Mouse (Mus musculus) liver, embryonic 14.5 days (tissue): Measurements from ENCODE around the gene Larp1b.

ENCODE experiments used
- CTCF ChIP-seq: IDR thresholded peaks from 2 replicates; pipeline ENCODE4 v1.5.1; 2016; ENCODE audit warnings: antibody characterized with exemption, low read depth, control low read depth
- EP300 ChIP-seq: IDR thresholded peaks from 2 replicates; pipeline ENCODE4 v1.6.1; 2016; ENCODE audit warnings: antibody characterized with exemption, low read depth

DNA sequence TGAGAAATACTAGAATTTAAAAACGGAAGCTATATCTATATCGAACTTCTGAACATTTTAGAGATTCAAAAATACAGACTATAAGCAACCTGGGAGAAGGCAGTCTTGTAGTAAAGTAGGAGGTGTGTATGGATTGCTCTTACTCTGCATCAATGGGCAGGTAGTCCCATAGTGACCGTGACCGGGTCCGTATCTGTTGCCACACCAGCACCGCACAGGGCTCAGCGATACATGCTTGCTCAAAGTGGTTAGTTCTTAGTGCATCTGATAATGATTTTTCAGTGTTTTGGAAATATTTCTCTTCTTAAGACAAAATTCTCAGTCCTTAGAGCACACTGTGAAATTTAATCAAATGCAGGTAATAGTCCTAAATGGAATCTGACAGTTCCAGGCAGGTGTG, 62.8 kb downstream of the Larp1b start:
- TF ChIP-seq CTCF, result no peak
- TF ChIP-seq EP300, result no peak
